Mouse (Mus musculus) forebrain, embryonic 14.5 days (tissue): ENCODE data around the gene Ppp1r12c. TPM values are rescaled to one million over a fixed set of nuclear protein-coding genes. Genes with fewer than 3 reads are reported as not detected.

Experiments used
- ATAC-seq: fragments of 200-750 bp; cut with Nextera tagmentation; 2 replicates; pipeline ENCODE4 v1.8.0; 2017; ENCODE audit warnings: mild to moderate bottlenecking, moderate library complexity
- DNase-seq: peaks from one replicate; pipeline ENCODE4 v3.0.0-alpha.2; 2015; ENCODE audit warnings: low spot score
- H3K27ac ChIP-seq: fragments of 300-500 bp; sonication (generic); 2 replicates; pipeline ENCODE4 v1.5.1; 2014; ENCODE audit warnings: low read depth, mild to moderate bottlenecking, control low read depth, low read length, moderate library complexity
- H3K27me3 ChIP-seq: fragments of 300-500 bp; sonication (generic); replicated peaks from 2 replicates; pipeline ENCODE4 v1.6.1; 2014; ENCODE audit warnings: low read length, control low read depth, mixed read lengths; ENCODE audit not compliant: control insufficient read depth, insufficient read depth
- H3K36me3 ChIP-seq: fragments of 300-500 bp; sonication (generic); 2 replicates; pipeline ENCODE4 v1.6.1; 2014; ENCODE audit warnings: low read length, control low read depth; ENCODE audit not compliant: control insufficient read depth, insufficient read depth
- H3K4me1 ChIP-seq: fragments of 300-500 bp; sonication (generic); 2 replicates; pipeline ENCODE4 v1.6.1; 2014; ENCODE audit warnings: antibody characterized with exemption, low read length, control low read depth; ENCODE audit not compliant: control insufficient read depth, insufficient read depth
- H3K4me2 ChIP-seq: fragments of 300-500 bp; sonication (generic); 2 replicates; pipeline ENCODE4 v1.6.1; 2014; ENCODE audit warnings: mild to moderate bottlenecking, control low read depth, low read length
- H3K4me3 ChIP-seq: fragments of 300-500 bp; sonication (generic); 2 replicates; pipeline ENCODE4 v1.5.1; 2014; ENCODE audit warnings: low read depth, low read length, control low read depth
- H3K9ac ChIP-seq: fragments of 300-500 bp; sonication (generic); 2 replicates; pipeline ENCODE4 v1.6.1; 2014; ENCODE audit warnings: mild to moderate bottlenecking, low read length, control low read depth, moderate library complexity
- H3K9me3 ChIP-seq: fragments of 300-500 bp; sonication (generic); replicated peaks from 2 replicates; pipeline ENCODE4 v1.6.1; 2016; ENCODE audit warnings: low read length, control low read depth, mixed read lengths; ENCODE audit not compliant: control insufficient read depth
- WGBS: fragments of 180-500 bp; shearing (Covaris S2); extraction: QIAGEN DNeasy Blood & Tissue Kit; methylation state at CpG from one replicate; pipeline ENCODE4 v1.1.7; 2014; 5-methylcytosine and 5-hydroxymethylcytosine counted together
- polyA plus RNA-seq: library from polyadenylated mRNA; unstranded; fragments of >200 nt; fragmentation: Nextera tagmentation; extraction: Ambion mirVana; gene quantifications from 2 replicates; pipeline ENCODE4 v1.2.1, GENCODE M21; 2014

The Ppp1r12c gene
- polyA plus RNA-seq, 1 experiment from 2014 or later: 29.4 TPM

DNA sequence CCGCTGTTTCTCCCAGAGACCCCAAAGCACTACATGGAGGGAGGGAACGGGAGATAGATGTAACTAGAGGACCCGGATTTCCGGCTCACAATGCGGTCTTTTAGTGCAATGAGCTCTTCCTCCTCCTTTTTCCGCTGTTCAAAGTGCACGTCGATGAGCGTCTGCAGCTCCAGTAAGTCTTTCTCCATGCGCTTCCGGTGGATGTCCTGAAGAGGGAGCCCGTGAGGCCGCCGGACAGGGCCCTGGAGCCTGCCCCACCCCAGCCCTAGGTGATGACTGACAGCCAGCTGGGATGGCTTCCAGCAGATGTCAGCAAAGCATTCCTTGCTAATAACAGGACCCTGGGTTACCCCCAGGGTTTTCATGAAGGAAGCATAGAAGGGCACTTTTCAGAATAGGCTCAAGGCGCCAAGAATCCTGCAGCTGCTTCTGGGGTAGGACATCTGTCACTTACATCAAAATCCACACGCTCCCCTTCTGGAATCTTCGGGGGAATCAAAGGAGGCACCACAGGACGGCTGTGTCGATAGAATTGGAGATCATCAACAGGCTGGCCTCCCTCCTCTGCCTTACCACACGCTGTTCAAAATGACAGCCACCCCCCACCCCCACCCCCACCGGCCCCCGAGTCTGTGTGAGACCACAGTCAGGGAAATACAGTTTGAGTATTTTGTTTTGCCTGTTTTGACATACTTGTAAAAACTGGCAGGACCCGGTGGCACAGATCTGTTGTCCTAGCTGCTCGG, 8.6 kb upstream of the Ppp1r12c start:
- ATAC-seq: peak; percentile 74
- no peak overlapping the region for H3K9ac ChIP-seq
- H3K4me3 ChIP-seq: no peak overlapping the region
- no peak overlapping the region for H3K4me2 ChIP-seq
- H3K27ac ChIP-seq: no peak overlapping the region
- WGBS: 16% methylated on average over 24 of the region's 24 CpGs
- peak; percentile 82 for DNase-seq
- no peaks in the 10 kb centered on the region for H3K4me1 ChIP-seq
- H3K27me3 ChIP-seq: no peaks in the 10 kb centered on the region
- no peaks in the 10 kb centered on the region for H3K36me3 ChIP-seq
- H3K9me3 ChIP-seq: no peaks in the 10 kb centered on the region

GRCm38 (mm10) chr7:4508739-4509116, 7.2 kb upstream of the Ppp1r12c start:
- no peak overlapping the region for H3K4me2 ChIP-seq
- no peaks in the 10 kb centered on the region for H3K27me3 ChIP-seq
- 91% methylated on average over 8 of the region's 8 CpGs for WGBS
- no peak overlapping the region for H3K4me3 ChIP-seq
- H3K9ac ChIP-seq: no peak overlapping the region
- DNase-seq: no peak
- H3K4me1 ChIP-seq: no peaks in the 10 kb centered on the region
- H3K36me3 ChIP-seq: no peaks in the 10 kb centered on the region
- H3K27ac ChIP-seq: no peak overlapping the region
- ATAC-seq: no peak
- H3K9me3 ChIP-seq: no peaks in the 10 kb centered on the region

DNA sequence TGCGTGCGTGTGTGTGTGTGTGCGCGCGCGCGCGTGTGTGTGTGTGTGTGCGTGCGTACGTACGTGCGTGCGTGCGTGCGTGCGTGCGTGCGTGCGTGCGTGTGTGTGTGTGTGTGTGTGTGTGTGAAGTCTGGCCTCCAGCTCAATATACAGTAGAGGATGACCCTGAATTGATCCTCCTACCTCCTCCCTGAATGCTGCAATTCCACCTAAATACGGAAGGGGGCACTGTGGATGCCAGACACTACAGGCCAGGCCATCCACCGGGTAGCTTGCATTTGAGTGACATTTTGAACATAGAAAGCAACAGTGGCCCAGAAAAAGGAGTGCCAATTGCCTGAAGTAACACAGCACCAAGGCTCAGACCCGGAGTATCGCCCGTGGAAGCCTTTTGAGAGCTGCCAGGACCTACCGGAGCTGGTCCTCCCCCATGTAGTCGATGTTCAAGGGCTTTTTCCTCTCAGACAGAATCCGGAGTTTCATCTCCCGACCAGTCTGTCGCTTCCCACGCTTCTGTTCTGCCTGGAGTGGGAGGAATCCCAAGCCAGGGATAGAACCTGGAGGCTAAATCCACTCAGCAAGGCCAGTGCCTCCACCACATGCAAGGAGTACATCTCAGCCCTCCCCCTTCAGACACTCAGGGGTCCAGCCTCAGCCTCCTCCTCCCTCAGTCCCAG, 6.7 kb upstream of the Ppp1r12c start:
- H3K9ac ChIP-seq: no peak overlapping the region
- no peaks in the 10 kb centered on the region for H3K4me1 ChIP-seq
- H3K9me3 ChIP-seq: no peaks in the 10 kb centered on the region
- ATAC-seq (no peak), DNase-seq (no peak)
- H3K4me3 ChIP-seq: no peak overlapping the region
- H3K27ac ChIP-seq: no peak overlapping the region
- no peaks in the 10 kb centered on the region for H3K27me3 ChIP-seq
- no peak overlapping the region for H3K4me2 ChIP-seq
- 87% methylated on average over 24 of the region's 32 CpGs for WGBS
- no peaks in the 10 kb centered on the region for H3K36me3 ChIP-seq

DNA sequence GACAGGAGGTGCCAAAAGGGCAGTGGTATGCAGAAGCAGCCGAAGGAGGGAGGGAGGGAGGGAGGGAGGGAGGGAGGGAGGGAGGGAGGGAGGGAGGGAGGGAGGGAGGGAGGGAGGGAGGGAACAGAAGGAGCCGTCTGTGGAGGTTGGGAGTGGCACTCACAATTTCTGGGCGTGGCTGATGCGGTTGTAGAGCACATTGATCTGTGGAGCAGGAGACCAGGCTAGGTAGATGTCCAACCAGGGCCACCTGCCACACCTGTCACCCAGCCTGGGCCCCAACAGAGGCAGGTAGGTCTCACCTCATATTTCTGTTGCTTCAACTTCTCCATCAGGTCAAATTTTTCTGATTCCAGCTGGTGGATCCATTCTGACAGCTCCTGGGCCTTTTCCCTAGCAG, 5.7 kb upstream of the Ppp1r12c start:
- DNase-seq (no peak), ATAC-seq (no peak)
- Histone ChIP-seq H3K9me3 (no peaks in the 10 kb centered on the region), H3K9ac (no peak overlapping the region), H3K4me3 (no peak overlapping the region), H3K4me1 (peaks cover 2% of the 10 kb centered on the region; the same call in 1 of the 2 replicates), H3K36me3 (no peaks in the 10 kb centered on the region), H3K27me3 (no peaks in the 10 kb centered on the region), H3K4me2 (no peak overlapping the region), H3K27ac (no peak overlapping the region)
- WGBS: 63% methylated on average over 3 of the region's 4 CpGs

- Histone ChIP-seq H3K4me3 (no peak overlapping the region), H3K4me2 (no peak overlapping the region), H3K27me3 (no peaks in the 10 kb centered on the region), H3K36me3 (no peaks in the 10 kb centered on the region), H3K9me3 (no peaks in the 10 kb centered on the region), H3K4me1 (peaks cover 12% of the 10 kb centered on the region), H3K27ac (no peak overlapping the region), H3K9ac (no peak overlapping the region)
- no peak for DNase-seq
- no peak for ATAC-seq
- 69% methylated on average over 11 of the region's 11 CpGs for WGBS
These were observed 3.4 kb upstream of the Ppp1r12c start for GRCm38 (mm10) chr7:4504646-4505435.

GRCm38 (mm10) chr7:4503858-4504257, 2.4 kb upstream of the Ppp1r12c start:
- Histone ChIP-seq H3K9me3 (no peaks in the 10 kb centered on the region), H3K27ac (no peak overlapping the region), H3K27me3 (no peaks in the 10 kb centered on the region), H3K36me3 (0 out of 2 replicates have a peak, but pooled peaks cover 2% of the 10 kb centered on the region), H3K9ac (no peak overlapping the region), H3K4me2 (no peak overlapping the region), H3K4me3 (no peak overlapping the region), H3K4me1 (peaks cover 21% of the 10 kb centered on the region)
- 80% methylated on average over 5 of the region's 5 CpGs for WGBS
- ATAC-seq: no peak
- no peak for DNase-seq

- no peak for ATAC-seq
- no peaks in the 10 kb centered on the region for H3K27me3 ChIP-seq
- H3K4me3 ChIP-seq: no peak overlapping the region
- H3K4me2 ChIP-seq: no peak overlapping the region
- H3K27ac ChIP-seq: no peak overlapping the region
- H3K9me3 ChIP-seq: no peaks in the 10 kb centered on the region
- peaks cover 29% of the 10 kb centered on the region for H3K4me1 ChIP-seq
- H3K36me3 ChIP-seq: 0 out of 2 replicates have a peak, but pooled peaks cover 2% of the 10 kb centered on the region
- H3K9ac ChIP-seq: no peak overlapping the region
- 71% methylated on average over 4 of the region's 4 CpGs for WGBS
- DNase-seq: no peak
These were observed 1.6 kb upstream of the Ppp1r12c start for GRCm38 (mm10) chr7:4503100-4503499.

DNA sequence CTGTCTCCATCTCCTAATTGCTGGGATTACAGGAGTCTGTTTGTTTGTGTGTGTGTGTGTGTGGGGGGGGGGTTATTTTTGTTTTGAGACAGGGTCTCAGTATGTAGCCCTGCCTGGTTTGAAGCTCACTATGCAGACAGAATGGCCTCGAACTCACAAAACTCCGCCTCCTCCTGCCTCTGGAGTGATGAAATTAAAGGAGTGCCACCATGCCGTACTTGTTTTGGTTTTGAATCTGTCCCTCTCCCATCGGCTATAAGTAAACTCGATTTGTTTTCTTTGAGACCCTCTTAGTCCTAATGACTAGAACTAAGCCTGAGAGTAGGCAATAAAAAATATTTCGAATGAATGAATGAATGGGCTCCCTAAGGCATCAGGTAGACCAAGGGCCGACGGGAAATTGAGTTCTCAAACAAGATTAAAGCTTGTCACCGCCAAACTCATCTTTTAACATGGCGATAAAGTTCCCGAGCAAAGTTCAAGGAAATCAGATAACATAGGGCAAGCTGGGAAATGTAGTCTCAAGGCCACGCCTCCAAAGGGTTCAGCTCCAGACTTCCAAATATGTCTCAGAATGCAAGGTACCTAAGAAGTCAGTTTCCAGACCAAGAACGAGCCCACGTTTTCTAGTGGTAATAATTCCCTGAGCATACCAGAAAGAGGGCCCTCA, 1.1 kb upstream of the Ppp1r12c start:
- H3K4me2 ChIP-seq: peak overlapping the region; percentile 92
- 0 out of 2 replicates have a peak overlapping the region, but pooled peaks have one; percentile 85 for H3K27ac ChIP-seq
- peak overlapping the region; percentile 89 for H3K4me3 ChIP-seq
- DNase-seq (peak; percentile 72), ATAC-seq (peak; percentile 5)
- H3K9me3 ChIP-seq: no peaks in the 10 kb centered on the region
- 0 out of 2 replicates have a peak, but pooled peaks cover 2% of the 10 kb centered on the region for H3K36me3 ChIP-seq
- 11% methylated on average over 14 of the region's 14 CpGs for WGBS
- H3K27me3 ChIP-seq: no peaks in the 10 kb centered on the region
- H3K9ac ChIP-seq: peak overlapping the region; percentile 97
- H3K4me1 ChIP-seq: peaks cover 30% of the 10 kb centered on the region
